25 mouse cellular contexts compared by ENCODE assay signal in genomic region chr10:29175656-29176055, GRCm38 (mm10). TPM values are rescaled to one million over a fixed set of nuclear protein-coding genes. Genes with fewer than 3 reads are reported as not detected.
"Had no signal": no experiment of that assay in that cellular context is flagged by ENCODE, and none has a peak within 500 bp of the region (broad histone marks: within the 10 kb centered on the region; RNA-seq: fewer than 3 reads in every experiment).

No protein-coding gene starts in this region.

- H3K4me1 ChIP-seq: kidney, embryonic 15.5 days; limb, embryonic 10.5 days; limb, embryonic 13.5 days; liver, embryonic 12.5 days; liver, embryonic 15.5 days; lung, embryonic 15.5 days; megakaryocyte, embryonic 14.5 days; midbrain, embryonic 10.5 days; midbrain, embryonic 13.5 days had no signal

- ATAC-seq: liver, embryonic 12.5 days; midbrain, embryonic 13.5 days; midbrain, embryonic 16.5 days had no signal

- H3K4me2 ChIP-seq: kidney, embryonic 15.5 days; limb, embryonic 13.5 days; liver, embryonic 12.5 days; liver, embryonic 15.5 days; lung, embryonic 15.5 days; midbrain, embryonic 13.5 days; neural tube, embryonic 13.5 days had no signal

- H3K4me3 ChIP-seq: kidney, embryonic 15.5 days; limb, embryonic 10.5 days; limb, embryonic 13.5 days; liver, embryonic 12.5 days; liver, embryonic 15.5 days; lung, embryonic 15.5 days; megakaryocyte, embryonic 14.5 days; midbrain, embryonic 10.5 days; midbrain, embryonic 13.5 days; myocyte; neural tube, embryonic 13.5 days had no signal

- H3K36me3 ChIP-seq: kidney, embryonic 15.5 days; limb, embryonic 10.5 days; limb, embryonic 13.5 days; liver, embryonic 12.5 days; liver, embryonic 15.5 days; lung, embryonic 15.5 days had no signal

- H3K9ac ChIP-seq: kidney, embryonic 15.5 days; limb, embryonic 13.5 days; liver, embryonic 12.5 days; liver, embryonic 15.5 days; lung, embryonic 15.5 days; midbrain, embryonic 13.5 days; neural tube, embryonic 13.5 days had no signal

- DNase-seq: kidney, postnatal 10 days; kidney, postnatal 36 days; liver; lung, adult 18-20 months; lung, postnatal 10 days; lung, postnatal 36 days; right cerebral cortex, adult 18-20 months; right cerebral cortex, postnatal 14 days; right cerebral cortex, postnatal 4 days; thymus, adult 2 months; thymus, postnatal 14 days; thymus, postnatal 4 days had no signal

- H3K9me3 ChIP-seq: kidney, embryonic 15.5 days; limb, embryonic 10.5 days; limb, embryonic 13.5 days; liver, embryonic 12.5 days; liver, embryonic 15.5 days; lung, embryonic 15.5 days; megakaryocyte, embryonic 14.5 days had no signal

- H3K27ac ChIP-seq: kidney, embryonic 15.5 days; limb, embryonic 10.5 days; limb, embryonic 13.5 days; liver, embryonic 12.5 days; liver, embryonic 15.5 days; lung, embryonic 15.5 days; midbrain, embryonic 10.5 days; midbrain, embryonic 13.5 days; neural tube, embryonic 13.5 days; stomach, postnatal 0 days had no signal

- H3K27me3 ChIP-seq: kidney, embryonic 15.5 days; limb, embryonic 13.5 days; liver, embryonic 12.5 days; liver, embryonic 15.5 days; lung, embryonic 15.5 days; megakaryocyte, embryonic 14.5 days; midbrain, embryonic 13.5 days; neural tube, embryonic 13.5 days had no signal

RNA-seq across cellular contexts. Expression of gene Gm49353, which starts 23.1 kb away (rescaled TPM):
- polyA plus RNA-seq: kidney, embryonic 15.5 days; limb, embryonic 10.5 days; limb, embryonic 13.5 days; liver, embryonic 12.5 days; liver, embryonic 15.5 days; thymus, adult 2 months had no signal
